In genomic region chr5:102419089-102419488, GRCm38 (mm10) we compare ENCODE assay signal across 9 mouse cellular contexts.
A peak's percentile ranks its signal among the peaks of the same experiment; 100 is the strongest.
DNase-seq lines count a peak whose midpoint lies in the region; ATAC-seq and TF ChIP-seq lines count a peak whose summit lies in the region.
"Had no signal": no experiment of that assay in that cellular context is flagged by ENCODE, and none has a peak within 500 bp of the region (broad histone marks: within the 10 kb centered on the region; RNA-seq: fewer than 3 reads in every experiment).

No protein-coding gene starts in this region.

- no peaks in the 10 kb centered on the region for H3K36me3 ChIP-seq in liver, embryonic 14.5 days (replicated peaks; ENCODE audit: control insufficient read depth, insufficient read depth, low read depth)
- H3K36me3 ChIP-seq in neural tube, embryonic 11.5 days (ENCODE audit: control insufficient read depth, insufficient read depth, low read length): no peaks in the 10 kb centered on the region

- TF ChIP-seq CTCF in liver, embryonic 14.5 days (IDR thresholded peaks at IDR 0.05; ENCODE audit: low read depth): peak; percentile 53

- H3K4me2 ChIP-seq in liver, embryonic 14.5 days (ENCODE audit: low read depth): no peak overlapping the region
- H3K4me2 ChIP-seq in neural tube, embryonic 11.5 days (ENCODE audit: low read depth): no peak overlapping the region

- no peak overlapping the region for H3K9ac ChIP-seq in liver, embryonic 14.5 days (replicated peaks)
- no peak overlapping the region for H3K9ac ChIP-seq in neural tube, embryonic 11.5 days (ENCODE audit: low read length)

- H3K27me3 ChIP-seq in liver, embryonic 14.5 days (ENCODE audit: control insufficient read depth, insufficient read depth, low read length): no peaks in the 10 kb centered on the region
- no peaks in the 10 kb centered on the region for H3K27me3 ChIP-seq in neural tube, embryonic 11.5 days (ENCODE audit: control insufficient read depth, insufficient read depth, low read length)
- H3K27me3 ChIP-seq: megakaryocyte, embryonic 14.5 days had no signal

- no peak overlapping the region for H3K4me3 ChIP-seq in liver, embryonic 14.5 days (ENCODE audit: insufficient read depth in 1 of 2, low read depth in 2 of 2, low read length in 2 of 2)
- H3K4me3 ChIP-seq in neural tube, embryonic 11.5 days (ENCODE audit: low read depth, low read length): no peak overlapping the region
- H3K4me3 ChIP-seq: megakaryocyte, embryonic 14.5 days had no signal

- H3K9me3 ChIP-seq in liver, embryonic 14.5 days (ENCODE audit: control insufficient read depth, low read length): no peaks in the 10 kb centered on the region
- no peaks in the 10 kb centered on the region for H3K9me3 ChIP-seq in neural tube, embryonic 11.5 days (ENCODE audit: control insufficient read depth, low read length)

- DNase-seq in adrenal gland, adult 2 months: peak; percentile 6
- DNase-seq in adrenal gland, adult 8-10 months: no peak
- peak in 2 of 3 experiments; percentile 0 to 1 for DNase-seq in liver, embryonic 14.5 days (ENCODE audit: low read depth in 3 of 3, low spot score in 3 of 3)
- DNase-seq in liver: no peak
- peak; percentile 31 for DNase-seq in gonadal fat pad, adult 2 months (ENCODE audit: low read depth)
- DNase-seq in neural tube, embryonic 11.5 days (ENCODE audit: low spot score): peak; percentile 26
- no peak for DNase-seq in cerebellum, postnatal 25 days
- DNase-seq in testis, postnatal 14 days (ENCODE audit: low spot score): no peak

- no peak overlapping the region for H3K27ac ChIP-seq in liver, embryonic 14.5 days
- no peak overlapping the region for H3K27ac ChIP-seq in neural tube, embryonic 11.5 days (ENCODE audit: low read depth, low read length)

- ATAC-seq in liver, embryonic 14.5 days (ENCODE audit: insufficient read depth): no peak
- ATAC-seq in neural tube, embryonic 11.5 days (ENCODE audit: insufficient read depth, low FRiP score, low TSS enrichment): no peak

- no peaks in the 10 kb centered on the region for H3K4me1 ChIP-seq in liver, embryonic 14.5 days (replicated peaks; ENCODE audit: control insufficient read depth in 2 of 2, insufficient read depth in 2 of 2, low read length in 1 of 2)
- no peaks in the 10 kb centered on the region for H3K4me1 ChIP-seq in neural tube, embryonic 11.5 days (ENCODE audit: control insufficient read depth, insufficient read depth, low read length)
- H3K4me1 ChIP-seq: megakaryocyte, embryonic 14.5 days had no signal

- 12% methylated on average over 1 of the region's 1 CpGs for WGBS in liver, embryonic 14.5 days (ENCODE audit: insufficient replicate concordance)
- WGBS in neural tube, embryonic 11.5 days: 35% methylated on average over 1 of the region's 1 CpGs

- TF ChIP-seq EP300 in liver, embryonic 14.5 days (IDR thresholded peaks at IDR 0.05; ENCODE audit: low read depth): no peak

Comparison
In these comparisons a context has a peak if more than half of its experiments do, and no peak if none do; other contexts are left out.
1. DNase-seq: peak in adrenal gland, adult 2 months (single experiment), liver, embryonic 14.5 days (2 of 3), gonadal fat pad, adult 2 months (single experiment) and neural tube, embryonic 11.5 days (single experiment); none in adrenal gland, adult 8-10 months (single experiment), liver (single experiment), cerebellum, postnatal 25 days (0 of 2) and testis, postnatal 14 days (single experiment).